Mouse (Mus musculus) layer of hippocampus, adult 18-20 months (tissue): ENCODE data around the gene Plppr5. TPM values are rescaled to one million over a fixed set of nuclear protein-coding genes. Genes with fewer than 3 reads are reported as not detected.

Experiments
- DNase-seq, 2 experiments: peaks; one replicate each; pipeline ENCODE4 v3.0.0; 2022; ENCODE audit warnings: low spot score in 2 of 2
- total RNA-seq, 2 experiments: library from RNA; stranded (reverse); gene quantifications; 2 replicates each; pipeline ENCODE4 v1.2.3; 2021

Plppr5 gene
- total RNA-seq, 2 experiments from 2014 or later = 32.8 to 35.6 TPM

DNA sequence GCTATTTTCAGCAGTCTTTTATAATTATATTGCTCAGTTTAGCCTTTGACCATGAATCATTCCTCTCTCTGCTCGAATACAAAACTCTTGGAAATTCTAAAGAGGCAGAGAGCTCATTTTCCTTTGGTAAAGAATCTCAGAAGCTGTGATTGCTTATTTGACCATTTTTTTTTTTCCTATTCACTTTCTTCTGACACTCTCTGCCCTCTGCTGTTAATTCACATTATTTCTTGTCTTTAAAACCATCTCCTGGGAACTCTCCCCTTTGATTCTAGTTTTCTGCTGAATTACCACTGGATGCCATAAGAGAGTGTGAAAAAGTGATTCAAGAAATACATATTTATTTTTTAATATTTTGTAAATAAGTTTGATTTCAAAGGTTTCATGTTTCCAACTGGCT is 120.1 kb downstream of the Plppr5 start:
- DNase-seq = no peak

DNA sequence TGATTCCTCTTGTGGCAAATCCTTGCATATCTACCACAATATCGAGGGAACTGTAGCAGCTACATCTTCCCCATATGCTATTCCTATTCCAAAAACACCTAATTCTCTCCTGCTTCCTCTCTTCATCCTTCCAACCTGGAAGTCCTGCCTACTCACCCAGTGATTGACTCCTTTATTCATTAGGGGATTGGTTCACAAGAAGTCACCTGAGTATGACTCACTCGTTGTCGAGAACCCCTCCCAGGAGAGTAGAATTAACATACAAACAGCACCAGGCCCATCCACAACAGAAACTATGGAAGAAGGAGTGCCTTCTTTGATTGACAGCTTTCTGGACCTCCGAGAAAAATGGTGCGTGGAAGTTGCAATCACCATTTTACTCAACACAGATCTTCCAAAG is 121.7 kb downstream of the Plppr5 start:
- DNase-seq = no peak

DNA sequence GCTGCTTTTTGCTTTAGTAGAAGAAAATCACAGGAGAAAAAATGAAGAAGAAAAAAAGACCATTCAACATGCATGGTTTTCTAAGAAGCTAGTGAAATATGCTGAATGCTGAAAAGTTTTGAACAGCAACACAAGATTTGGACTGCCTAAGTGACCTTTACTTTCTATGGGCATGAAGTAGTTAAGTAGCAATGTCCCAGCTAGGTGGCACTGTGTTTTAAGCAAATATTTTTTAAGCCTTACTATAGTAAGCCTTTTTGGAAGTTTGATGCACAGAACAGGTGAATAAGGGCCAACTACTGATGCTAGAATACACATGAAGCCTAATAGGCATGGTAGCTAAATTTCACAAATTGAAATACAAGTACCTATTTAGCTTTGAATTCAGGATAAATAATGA is 134.2 kb downstream of the Plppr5 start:
- DNase-seq = no peak

- DNase-seq = peak in 1 of 2 experiments; percentile 29
Measured at GRCm38 (mm10) chr3:117716534-117717280, 142.1 kb downstream of the Plppr5 start.

DNA sequence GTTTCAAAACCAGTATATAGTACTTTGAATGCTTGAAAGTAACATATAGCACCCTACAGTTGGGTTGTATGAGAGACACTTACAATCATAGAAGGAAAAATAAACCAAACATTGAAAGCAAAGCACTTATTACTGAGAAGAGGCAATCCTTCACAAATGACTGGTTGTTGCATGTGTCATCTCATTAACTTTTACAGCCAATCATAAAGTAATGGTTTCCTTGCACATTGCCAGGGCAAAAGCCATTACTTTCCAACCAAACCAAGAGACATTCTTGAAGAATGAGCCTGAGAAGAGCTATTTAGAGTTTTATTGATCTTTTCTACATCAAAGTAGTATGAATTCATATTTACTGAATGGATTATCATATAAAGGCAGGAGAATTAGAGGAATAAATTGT is 148.8 kb downstream of the Plppr5 start:
- no peak for DNase-seq

DNA sequence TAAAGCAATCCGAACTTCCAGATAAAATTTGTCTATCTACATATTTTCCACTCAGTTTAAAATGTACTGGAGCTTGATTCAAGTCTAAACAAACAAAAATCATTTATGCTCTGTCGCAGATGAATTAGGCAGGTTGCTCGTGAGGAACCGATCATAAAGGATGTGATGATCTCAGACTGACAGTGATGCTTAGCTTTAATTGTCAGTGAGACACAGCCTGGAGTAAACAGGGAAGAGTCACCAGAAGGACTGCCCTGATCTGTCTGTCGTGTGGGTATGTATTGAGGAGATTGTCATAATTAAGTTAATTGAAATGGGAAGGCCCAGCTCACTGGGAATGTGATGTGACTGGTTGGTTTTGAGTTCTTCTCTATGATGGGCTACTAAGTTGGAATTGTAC is 149.9 kb downstream of the Plppr5 start:
- no peak for DNase-seq

DNA sequence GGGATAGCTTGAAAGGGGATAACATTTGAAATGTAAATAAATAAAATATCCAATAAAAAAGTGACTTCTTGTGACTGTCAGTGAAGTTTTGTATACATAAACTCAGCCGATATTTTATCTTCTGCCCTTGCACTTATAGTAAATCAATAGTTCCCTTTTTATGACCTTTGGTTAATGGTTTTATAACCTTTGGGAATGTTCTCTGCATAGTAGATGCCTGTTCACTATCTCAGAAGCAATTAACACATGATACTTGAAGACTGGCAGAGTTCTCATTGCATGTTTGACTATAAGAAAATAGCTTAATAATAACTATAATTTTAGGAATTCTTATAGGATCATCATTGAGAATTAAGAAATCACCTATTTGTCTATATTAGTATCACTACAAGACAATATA is 150.9 kb downstream of the Plppr5 start:
- DNase-seq = no peak

DNA sequence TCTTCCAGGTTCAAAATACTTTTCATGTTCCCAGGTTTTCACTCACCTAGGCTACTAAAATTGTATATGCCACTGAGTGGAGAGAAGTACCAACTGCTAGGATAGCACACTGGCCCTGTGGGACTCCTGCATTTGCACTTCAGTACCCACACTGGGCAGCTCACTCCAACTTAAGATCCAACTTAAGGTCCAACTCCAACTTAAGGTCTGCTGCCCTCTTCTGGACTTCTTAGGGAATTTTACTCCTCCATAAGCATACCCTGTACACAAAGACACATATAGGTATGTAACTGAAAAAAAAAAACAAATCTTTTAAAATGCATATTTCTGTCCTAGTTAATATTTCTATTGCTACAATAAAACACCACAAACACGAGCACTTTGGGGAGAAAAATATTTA is 153.5 kb downstream of the Plppr5 start:
- DNase-seq = no peak

DNA sequence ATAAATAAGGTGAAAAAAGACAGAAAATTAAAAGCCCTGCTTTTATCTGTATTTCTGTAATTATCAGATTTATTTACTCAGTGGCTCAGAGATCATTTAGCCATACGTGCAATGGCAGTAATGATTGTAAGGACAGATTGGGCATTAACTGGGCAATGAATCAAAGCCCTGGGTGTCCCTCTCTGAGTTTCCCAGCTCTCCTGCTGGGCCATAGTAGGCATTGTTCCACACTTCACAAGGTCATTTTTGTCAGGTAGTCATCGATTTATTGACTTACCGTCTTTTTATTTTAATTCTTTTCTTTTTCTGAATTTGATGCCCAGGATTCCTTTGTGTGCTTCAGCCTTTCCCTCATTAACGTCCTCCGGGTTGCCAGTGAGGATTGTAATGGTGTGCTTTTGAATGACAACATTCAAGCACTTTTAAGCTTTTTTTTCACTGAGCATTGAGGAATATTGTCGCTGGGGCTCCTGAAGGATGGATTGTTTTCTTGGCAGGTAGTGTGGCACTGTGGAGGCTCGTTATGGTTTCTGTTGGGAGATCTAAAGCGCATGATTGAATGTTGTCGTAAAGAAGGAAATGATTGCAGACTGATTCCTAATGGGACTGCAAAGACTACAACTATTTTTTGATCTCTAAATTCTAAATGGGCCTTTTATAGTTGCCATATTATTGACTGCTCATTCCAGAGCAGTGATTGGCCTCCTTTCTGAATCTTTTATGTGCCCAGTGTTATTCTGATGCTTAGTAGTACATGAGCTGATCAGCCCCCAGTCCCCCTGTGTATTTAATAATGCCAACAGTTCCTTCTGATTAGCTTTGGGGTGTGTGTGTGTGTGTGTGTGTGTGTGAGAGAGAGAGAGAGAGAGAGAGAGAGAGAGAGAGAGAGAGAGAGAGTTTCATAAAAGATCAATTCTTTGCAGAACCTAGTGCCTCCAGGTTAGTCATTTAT is 154.8 kb downstream of the Plppr5 start:
- DNase-seq = no peak

- DNase-seq = no peak
Measured at GRCm38 (mm10) chr3:117731545-117731944, 156.9 kb downstream of the Plppr5 start.

DNA sequence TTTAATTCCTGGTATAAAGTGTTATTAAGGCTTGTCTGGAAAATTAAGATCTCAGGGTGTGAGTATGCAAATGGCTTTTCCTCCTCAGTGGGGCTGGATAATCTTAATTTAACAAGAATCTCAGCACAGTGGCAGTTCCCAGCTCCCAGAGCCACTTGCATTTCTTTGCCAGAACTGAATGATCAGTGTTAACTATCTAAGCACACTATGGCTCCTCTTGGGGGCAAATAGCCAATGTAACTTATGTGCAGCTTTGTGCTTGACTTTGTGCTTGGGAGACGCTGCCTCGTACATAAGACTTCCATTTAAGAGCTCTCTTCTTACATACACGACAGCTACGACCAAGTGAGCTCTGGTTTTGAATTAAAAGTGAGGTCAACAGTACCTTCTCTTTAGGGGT is 158.0 kb downstream of the Plppr5 start:
- no peak for DNase-seq

Other genes with a start within 250 kb of the Plppr5 start
- gene Plppr4, start 214.0 kb upstream of the Plppr5 start, total RNA-seq = 100 to 1,000 TPM; 282 to 289 TPM